Mouse (Mus musculus) midbrain, postnatal 0 days (tissue): ENCODE measurements around the gene Tmem132b. TPM values are rescaled to one million over a fixed set of nuclear protein-coding genes. Genes with fewer than 3 reads are reported as not detected.

Source experiments
- ATAC-seq: fragments of 200-750 bp; cut with Nextera tagmentation; 2 replicates; pipeline ENCODE4 v1.8.0; 2017; ENCODE audit warnings: moderate number of reproducible peaks, mild to moderate bottlenecking, moderate TSS enrichment, moderate library complexity; ENCODE audit not compliant: low FRiP score
- DNase-seq: peaks from one replicate; pipeline ENCODE4 v3.0.0-alpha.2; 2015; ENCODE audit warnings: low spot score
- H3K27ac ChIP-seq: fragments of 300-500 bp; sonication (generic); 2 replicates; pipeline ENCODE4 v1.5.1; 2014; ENCODE audit warnings: low read depth, mild to moderate bottlenecking, low read length, mixed read lengths
- H3K27me3 ChIP-seq: fragments of 300-500 bp; sonication (generic); 2 replicates; pipeline ENCODE4 v1.6.1; 2014; ENCODE audit warnings: low read length, control low read depth, mixed read lengths; ENCODE audit not compliant: insufficient read depth
- H3K36me3 ChIP-seq: fragments of 300-500 bp; sonication (generic); 2 replicates; pipeline ENCODE4 v1.6.1; 2014; ENCODE audit warnings: low read length, control low read depth, mixed read lengths; ENCODE audit not compliant: insufficient read depth
- H3K4me1 ChIP-seq: fragments of 300-500 bp; sonication (generic); 2 replicates; pipeline ENCODE4 v1.6.1; 2014; ENCODE audit warnings: mild to moderate bottlenecking, control low read depth, antibody characterized with exemption, low read length, mixed read lengths; ENCODE audit not compliant: insufficient read depth
- H3K4me2 ChIP-seq: fragments of 300-500 bp; sonication (generic); 2 replicates; pipeline ENCODE4 v1.6.1; 2014; ENCODE audit warnings: low read depth, mild to moderate bottlenecking, low read length, mixed read lengths; ENCODE audit not compliant: poor library complexity, severe bottlenecking
- H3K4me3 ChIP-seq: fragments of 300-500 bp; sonication (generic); 2 replicates; pipeline ENCODE4 v1.5.1; 2014; ENCODE audit warnings: low read depth, mild to moderate bottlenecking, low read length, moderate library complexity
- H3K9ac ChIP-seq: fragments of 300-500 bp; sonication (generic); replicated peaks from 2 replicates; pipeline ENCODE4 v1.6.1; 2014; ENCODE audit warnings: mild to moderate bottlenecking, low read length, moderate library complexity, mixed read lengths; ENCODE audit not compliant: poor library complexity, severe bottlenecking
- H3K9me3 ChIP-seq: fragments of 300-500 bp; sonication (generic); 2 replicates; pipeline ENCODE4 v1.6.1; 2016; ENCODE audit warnings: low read length, control low read depth
- CTCF ChIP-seq: IDR thresholded peaks from 2 replicates; pipeline ENCODE4 v1.5.1; 2016; ENCODE audit warnings: antibody characterized with exemption, mild to moderate bottlenecking
- WGBS: fragments of 180-500 bp; shearing (Covaris S2); extraction: QIAGEN DNeasy Blood & Tissue Kit; methylation state at CpG from one replicate; pipeline ENCODE4 v1.1.7; 2014; 5-methylcytosine and 5-hydroxymethylcytosine counted together
- polyA plus RNA-seq: library from polyadenylated mRNA; unstranded; fragments of >200 nt; fragmentation: Nextera tagmentation; extraction: Ambion mirVana; gene quantifications from 2 replicates; pipeline ENCODE4 v1.2.1, GENCODE M21; 2015
- total RNA-seq: library from RNA; depleted of rRNA; stranded (reverse); fragments of >200 nt; gene quantifications from 2 replicates; pipeline ENCODE4 v1.2.3, GENCODE M21; 2014; rRNA removed

Tmem132b gene
- total RNA-seq: 27.8 and 36.2 TPM in 2 replicates
- polyA plus RNA-seq: 4.8 and 6.4 TPM in 2 replicates

DNA sequence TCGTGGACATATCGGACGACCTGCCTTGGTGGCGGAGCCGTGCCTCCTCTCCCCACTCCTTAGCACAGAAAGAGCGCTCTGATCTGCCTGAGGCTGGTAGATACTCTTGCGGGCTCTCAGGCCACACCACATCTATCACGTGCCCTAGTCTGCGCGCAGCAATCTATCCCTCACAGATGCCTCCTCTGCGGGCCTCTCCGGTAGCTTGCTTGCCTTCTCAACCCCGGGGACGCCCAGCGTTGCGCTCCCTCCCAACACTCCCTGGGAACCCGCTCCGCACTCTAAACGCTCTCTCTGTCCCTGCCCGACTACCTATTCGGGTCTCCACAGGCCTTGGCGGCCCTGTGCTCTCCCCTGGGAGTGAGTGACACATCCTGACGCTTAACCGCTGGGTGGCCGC is at the start of gene Tmem132b:
Gene Tmem132b (plus strand): TSS at position 141 of the 400 bp plus-strand sequence.
- no peaks in the 10 kb centered on the region for H3K4me1 ChIP-seq
- peak within 1 kb of the TSS; percentile 91 for H3K4me2 ChIP-seq
- no peaks in the 10 kb centered on the region for H3K36me3 ChIP-seq
- no peak for TF ChIP-seq CTCF
- peak within 1 kb of the TSS; percentile 61 for H3K4me3 ChIP-seq
- no peak for ATAC-seq
- H3K9me3 ChIP-seq: no peaks in the 10 kb centered on the region
- H3K27me3 ChIP-seq: peaks cover 12% of the 10 kb centered on the region; the same call in 1 of the 2 replicates
- H3K27ac ChIP-seq: peak within 1 kb of the TSS; percentile 62; the same call in 1 of the 2 replicates
- 1% methylated on average over 24 of the region's 25 CpGs for WGBS
- peak; percentile 47 for DNase-seq
- peak within 1 kb of the TSS; percentile 60 for H3K9ac ChIP-seq

- no peak for TF ChIP-seq CTCF
- WGBS: 93% methylated on average over 7 of the region's 7 CpGs
- H3K27me3 ChIP-seq: no peaks in the 10 kb centered on the region
These were observed 49.1 kb upstream of the Tmem132b start for GRCm38 (mm10) chr5:125482474-125482873.

DNA sequence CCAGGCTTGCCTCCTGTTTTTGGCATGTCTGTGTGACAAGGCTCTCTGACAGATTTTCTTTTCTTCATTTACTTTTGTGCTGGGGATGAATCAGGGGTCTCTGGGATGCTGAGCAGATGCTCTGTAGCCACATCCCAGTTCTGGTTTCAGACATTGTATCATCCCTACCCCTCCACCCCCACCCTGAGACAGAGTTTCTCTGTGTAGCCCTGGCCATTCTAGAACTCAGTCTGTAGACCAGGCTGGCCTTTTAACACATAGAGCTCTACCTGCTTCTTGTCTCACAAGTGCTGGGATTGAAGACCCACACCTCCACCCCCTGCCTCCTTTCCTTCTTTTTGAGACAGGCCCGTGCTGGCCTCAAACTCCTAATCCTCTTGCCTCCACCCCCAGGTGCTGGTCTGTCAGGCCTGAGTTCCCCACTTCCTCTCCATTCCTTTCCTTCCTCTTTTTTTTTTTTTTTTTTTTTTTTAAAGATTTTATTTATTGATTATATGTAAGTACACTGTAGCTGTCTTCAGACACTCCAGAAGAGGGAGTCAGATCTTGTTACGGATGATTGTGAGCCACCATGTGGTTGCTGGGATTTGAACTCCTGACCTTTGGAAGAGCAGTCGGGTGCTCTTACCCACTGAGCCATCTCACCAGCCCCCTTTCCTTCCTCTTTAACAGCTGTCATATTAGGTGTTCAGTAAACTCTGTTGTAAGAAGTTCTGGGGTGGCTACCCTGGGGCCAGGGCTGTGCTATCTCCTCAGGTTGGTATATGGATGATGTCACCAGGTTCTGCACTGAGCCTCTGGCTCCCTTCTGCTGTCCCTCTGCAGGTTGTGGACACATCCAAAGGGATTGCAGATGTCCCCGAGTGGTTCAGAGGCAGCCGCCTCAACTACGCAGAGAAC is 47.6 kb upstream of the Tmem132b start:
- no peak for DNase-seq
- H3K4me1 ChIP-seq: peaks cover 6% of the 10 kb centered on the region; the same call in 1 of the 2 replicates
- ATAC-seq: no peak
- WGBS: 86% methylated on average over 5 of the region's 6 CpGs
- H3K4me3 ChIP-seq: no peak overlapping the region
- no peaks in the 10 kb centered on the region for H3K27me3 ChIP-seq
- no peak overlapping the region for H3K9ac ChIP-seq
- no peak overlapping the region for H3K4me2 ChIP-seq
- TF ChIP-seq CTCF: no peak
- H3K36me3 ChIP-seq: peaks cover 25% of the 10 kb centered on the region
- no peaks in the 10 kb centered on the region for H3K9me3 ChIP-seq
- no peak overlapping the region for H3K27ac ChIP-seq

More at GRCm38 (mm10) chr5:125482474-125482873, 49.1 kb upstream of the Tmem132b start:
- no peak overlapping the region for H3K4me3 ChIP-seq
- H3K4me1 ChIP-seq: peaks cover 12% of the 10 kb centered on the region
- H3K9ac ChIP-seq: no peak overlapping the region
- no peaks in the 10 kb centered on the region for H3K9me3 ChIP-seq
- DNase-seq: no peak
- no peak overlapping the region for H3K4me2 ChIP-seq
- no peak for ATAC-seq
- no peak overlapping the region for H3K27ac ChIP-seq
- H3K36me3 ChIP-seq: peaks cover 25% of the 10 kb centered on the region

- Histone ChIP-seq H3K27ac (no peak overlapping the region), H3K9me3 (no peaks in the 10 kb centered on the region), H3K4me3 (no peak overlapping the region), H3K4me1 (peaks cover 6% of the 10 kb centered on the region; the same call in 1 of the 2 replicates), H3K36me3 (peaks cover 29% of the 10 kb centered on the region), H3K27me3 (no peaks in the 10 kb centered on the region), H3K4me2 (no peak overlapping the region), H3K9ac (no peak overlapping the region)
- no peak for ATAC-seq
- WGBS: 92% methylated on average over 4 of the region's 4 CpGs
- DNase-seq: no peak
- TF ChIP-seq CTCF: no peak
These were observed 46.4 kb upstream of the Tmem132b start for GRCm38 (mm10) chr5:125485031-125485778.

- Histone ChIP-seq H3K4me3 (no peak overlapping the region), H3K9me3 (no peaks in the 10 kb centered on the region), H3K36me3 (peaks cover 38% of the 10 kb centered on the region), H3K9ac (no peak overlapping the region), H3K4me1 (no peaks in the 10 kb centered on the region), H3K27me3 (no peaks in the 10 kb centered on the region), H3K4me2 (no peak overlapping the region), H3K27ac (no peak overlapping the region)
- ATAC-seq (no peak), DNase-seq (no peak)
- WGBS: 77% methylated on average over 1 of the region's 1 CpGs
- no peak for TF ChIP-seq CTCF
These were observed 45.5 kb upstream of the Tmem132b start for GRCm38 (mm10) chr5:125486088-125486487.
